Mouse (Mus musculus) heart, postnatal 0 days (tissue): ENCODE results near the gene Fam118a. TPM values are rescaled to one million over a fixed set of nuclear protein-coding genes. Genes with fewer than 3 reads are reported as not detected.
"Not testable (repeated sequence)": the region's sequence is repeated elsewhere in the genome, so short reads cannot be mapped to it uniquely, and the experiment has no call there.

Experiments used
- ATAC-seq: fragments of 200-750 bp; cut with Nextera tagmentation; 2 replicates; pipeline ENCODE4 v1.8.0; 2017; ENCODE audit warnings: low read depth, moderate number of reproducible peaks, moderate library complexity; ENCODE audit not compliant: insufficient read depth
- DNase-seq: peaks from one replicate; pipeline ENCODE4 v3.0.0-alpha.2; 2016; ENCODE audit warnings: low spot score
- H3K27ac ChIP-seq: fragments of 300-500 bp; sonication (generic); 2 replicates; pipeline ENCODE4 v1.5.1; 2014; ENCODE audit warnings: low read depth, mild to moderate bottlenecking
- H3K27me3 ChIP-seq: fragments of 300-500 bp; sonication (generic); 2 replicates; pipeline ENCODE4 v1.6.1; 2014; ENCODE audit warnings: low read length, mixed read lengths; ENCODE audit not compliant: control insufficient read depth, insufficient read depth
- H3K36me3 ChIP-seq: fragments of 300-500 bp; sonication (generic); replicated peaks from 2 replicates; pipeline ENCODE4 v1.6.1; 2014; ENCODE audit warnings: low read length, mixed read lengths; ENCODE audit not compliant: control insufficient read depth, insufficient read depth
- H3K4me1 ChIP-seq: fragments of 300-500 bp; sonication (generic); 2 replicates; pipeline ENCODE4 v1.6.1; 2014; ENCODE audit warnings: antibody characterized with exemption; ENCODE audit not compliant: control insufficient read depth, insufficient read depth
- H3K4me2 ChIP-seq: fragments of 300-500 bp; sonication (generic); 2 replicates; pipeline ENCODE4 v1.6.1; 2014; ENCODE audit warnings: low read depth, mild to moderate bottlenecking, low read length, moderate library complexity
- H3K4me3 ChIP-seq: fragments of 300-500 bp; sonication (generic); 2 replicates; pipeline ENCODE4 v1.5.1; 2014; ENCODE audit warnings: low read depth, low read length
- H3K9ac ChIP-seq: fragments of 300-500 bp; sonication (generic); replicated peaks from 2 replicates; pipeline ENCODE4 v1.6.1; 2014; ENCODE audit warnings: low read depth, low read length, mixed read lengths
- H3K9me3 ChIP-seq: fragments of 300-500 bp; sonication (generic); replicated peaks from 2 replicates; pipeline ENCODE4 v1.6.1; 2016; ENCODE audit warnings: low read length; ENCODE audit not compliant: control insufficient read depth
- CTCF ChIP-seq: IDR thresholded peaks from 2 replicates; pipeline ENCODE4 v1.5.1; 2016; ENCODE audit warnings: antibody characterized with exemption, control low read depth, low read depth
- EP300 ChIP-seq: IDR thresholded peaks from 2 replicates; pipeline ENCODE4 v1.6.1; 2016; ENCODE audit warnings: antibody characterized with exemption, low read depth
- WGBS: fragments of 180-500 bp; shearing (Covaris S2); extraction: QIAGEN DNeasy Blood & Tissue Kit; methylation state at CpG from one replicate; pipeline ENCODE4 v1.1.7; 2014; 5-methylcytosine and 5-hydroxymethylcytosine counted together
- polyA plus RNA-seq: library from polyadenylated mRNA; unstranded; fragments of >200 nt; fragmentation: Nextera tagmentation; extraction: Ambion mirVana; gene quantifications from 2 replicates; pipeline ENCODE4 v1.2.1, GENCODE M21; 2015
- total RNA-seq: library from RNA; depleted of rRNA; stranded (reverse); fragments of >200 nt; gene quantifications from 2 replicates; pipeline ENCODE4 v1.2.3, GENCODE M21; 2014; ENCODE audit warnings: low replicate concordance; rRNA removed

The Fam118a gene
- total RNA-seq (9.9 and 11.1 TPM in 2 replicates), polyA plus RNA-seq (10.5 and 11.5 TPM in 2 replicates)

DNA sequence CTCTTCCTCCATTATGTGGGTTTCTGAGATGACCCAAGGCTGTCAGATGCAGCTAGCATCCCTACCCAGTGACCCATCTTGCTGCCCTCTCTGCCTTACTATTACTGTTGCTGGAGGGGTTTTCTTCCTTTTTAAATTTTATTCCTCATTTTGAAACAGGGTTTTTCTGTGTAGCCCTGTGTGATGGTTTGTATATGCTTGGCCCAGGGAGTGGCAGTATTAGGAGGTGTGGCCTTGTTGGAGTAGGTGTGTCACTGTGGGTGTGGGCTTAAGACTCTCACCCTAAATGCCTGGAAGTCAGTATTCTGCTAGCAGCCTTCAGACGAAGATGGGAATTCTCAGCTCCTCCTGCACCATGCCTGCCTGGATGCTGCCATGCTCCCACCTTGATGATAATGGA lies at the start of gene Fam118a:
Fam118a (plus strand) TSS at position 301 of the 400 bp plus-strand sequence.
- not testable (repeated sequence) for DNase-seq, H3K4me2 ChIP-seq, ATAC-seq, H3K4me1 ChIP-seq, H3K9me3 ChIP-seq, H3K27ac ChIP-seq, H3K4me3 ChIP-seq, H3K36me3 ChIP-seq, H3K27me3 ChIP-seq, H3K9ac ChIP-seq
- WGBS = 54% methylated on average over 1 of the region's 1 CpGs

DNA sequence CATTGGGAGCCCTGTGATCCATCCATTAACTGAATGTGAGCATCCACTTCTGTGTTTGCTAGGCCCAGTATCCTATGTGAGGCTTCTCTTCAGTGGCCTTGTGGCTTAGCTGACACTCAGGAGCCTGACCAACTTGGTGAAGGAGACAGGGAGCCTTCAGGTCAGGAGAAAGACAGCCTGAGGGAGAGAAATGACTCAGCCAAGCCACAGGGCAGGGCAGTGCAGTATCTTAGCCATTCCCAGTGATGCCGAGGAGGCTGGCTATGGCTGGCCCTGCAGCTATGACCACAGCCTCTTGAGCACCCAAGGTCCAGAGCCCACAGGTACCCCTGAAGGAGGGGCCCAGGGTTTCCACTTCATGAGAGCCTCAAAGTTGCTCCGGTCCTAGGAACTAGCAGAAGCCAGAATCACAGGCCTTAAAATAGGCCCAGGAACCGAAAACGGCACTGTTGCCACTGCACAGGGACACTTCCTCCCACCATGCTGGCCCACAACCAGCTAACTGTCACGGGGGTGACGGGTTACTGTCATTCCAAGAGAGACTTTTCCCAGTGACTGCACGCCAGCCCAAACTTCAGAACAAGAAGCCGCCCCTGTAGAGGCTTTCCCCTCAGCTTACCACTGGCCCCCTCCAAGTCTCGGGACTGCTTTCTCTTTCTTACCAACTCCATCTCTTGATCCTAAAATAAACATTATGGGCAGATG lies 47.0 kb upstream of the Fam118a start:
- Histone ChIP-seq H3K4me1 (peaks cover under 1% of the 10 kb centered on the region; the same call in 1 of the 2 replicates), H3K36me3 (no peaks in the 10 kb centered on the region), H3K9me3 (no peaks in the 10 kb centered on the region), H3K4me3 (no peak overlapping the region), H3K4me2 (no peak overlapping the region), H3K9ac (no peak overlapping the region), H3K27ac (no peak overlapping the region), H3K27me3 (no peaks in the 10 kb centered on the region)
- ATAC-seq (no peak), DNase-seq (no peak)
- TF ChIP-seq CTCF (no peak), EP300 (no peak)
- 41% methylated on average over 9 of the region's 9 CpGs for WGBS

DNA sequence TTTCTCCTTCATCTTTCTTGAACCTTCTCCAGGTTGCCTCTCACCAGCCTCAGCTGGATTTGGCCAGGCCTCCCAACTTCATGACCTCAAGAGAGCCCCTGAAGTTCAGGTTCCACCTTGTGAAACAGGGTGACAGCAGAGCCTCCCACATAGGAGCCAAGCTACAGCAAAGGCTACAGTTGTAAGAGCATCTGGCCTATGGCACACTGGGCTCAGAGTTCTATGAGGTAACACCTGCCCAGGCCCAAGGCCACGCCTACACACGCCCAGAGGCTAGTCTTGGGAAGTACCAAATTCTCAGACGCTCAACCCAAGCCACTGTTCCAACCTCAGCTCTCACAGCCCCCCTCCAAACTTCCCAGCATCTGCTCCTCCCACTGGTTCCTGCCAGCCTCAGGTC lies 45.9 kb upstream of the Fam118a start:
- H3K9ac ChIP-seq = no peak overlapping the region
- DNase-seq (no peak), ATAC-seq (no peak)
- no peaks in the 10 kb centered on the region for H3K27me3 ChIP-seq
- peaks cover 7% of the 10 kb centered on the region; the same call in 1 of the 2 replicates for H3K4me1 ChIP-seq
- H3K4me2 ChIP-seq = no peak overlapping the region
- no peak for TF ChIP-seq EP300
- TF ChIP-seq CTCF = no peak
- H3K27ac ChIP-seq = no peak overlapping the region
- H3K4me3 ChIP-seq = no peak overlapping the region
- H3K36me3 ChIP-seq = no peaks in the 10 kb centered on the region
- WGBS = 89% methylated on average over 3 of the region's 3 CpGs
- H3K9me3 ChIP-seq = no peaks in the 10 kb centered on the region

DNA sequence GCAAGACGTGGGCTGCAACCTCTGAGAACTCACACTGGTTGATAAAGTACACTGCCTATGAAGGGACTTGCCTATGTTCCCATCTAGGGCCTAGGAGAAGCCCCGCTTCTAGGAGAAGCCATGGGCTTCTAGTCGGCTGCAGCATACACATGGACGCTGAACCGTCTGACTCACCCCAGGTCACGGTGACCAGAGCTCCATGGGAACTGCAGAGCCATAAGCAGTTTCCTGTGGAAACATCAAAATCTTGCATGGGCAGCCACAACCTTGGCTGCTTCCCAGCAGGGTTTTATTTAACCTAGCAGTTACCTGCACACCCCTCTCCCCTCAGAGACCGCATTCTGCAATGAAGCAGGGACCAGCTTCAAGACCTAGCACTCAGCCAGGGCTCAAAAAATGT lies 45.0 kb upstream of the Fam118a start:
- 63% methylated on average over 7 of the region's 7 CpGs for WGBS
- Histone ChIP-seq H3K4me1 (peaks cover 12% of the 10 kb centered on the region; the same call in 1 of the 2 replicates), H3K4me3 (no peak overlapping the region), H3K9me3 (no peaks in the 10 kb centered on the region), H3K36me3 (no peaks in the 10 kb centered on the region), H3K9ac (no peak overlapping the region), H3K4me2 (no peak overlapping the region), H3K27me3 (no peaks in the 10 kb centered on the region), H3K27ac (no peak overlapping the region)
- DNase-seq = no peak
- no peak for ATAC-seq
- TF ChIP-seq EP300 = no peak
- TF ChIP-seq CTCF = no peak

DNA sequence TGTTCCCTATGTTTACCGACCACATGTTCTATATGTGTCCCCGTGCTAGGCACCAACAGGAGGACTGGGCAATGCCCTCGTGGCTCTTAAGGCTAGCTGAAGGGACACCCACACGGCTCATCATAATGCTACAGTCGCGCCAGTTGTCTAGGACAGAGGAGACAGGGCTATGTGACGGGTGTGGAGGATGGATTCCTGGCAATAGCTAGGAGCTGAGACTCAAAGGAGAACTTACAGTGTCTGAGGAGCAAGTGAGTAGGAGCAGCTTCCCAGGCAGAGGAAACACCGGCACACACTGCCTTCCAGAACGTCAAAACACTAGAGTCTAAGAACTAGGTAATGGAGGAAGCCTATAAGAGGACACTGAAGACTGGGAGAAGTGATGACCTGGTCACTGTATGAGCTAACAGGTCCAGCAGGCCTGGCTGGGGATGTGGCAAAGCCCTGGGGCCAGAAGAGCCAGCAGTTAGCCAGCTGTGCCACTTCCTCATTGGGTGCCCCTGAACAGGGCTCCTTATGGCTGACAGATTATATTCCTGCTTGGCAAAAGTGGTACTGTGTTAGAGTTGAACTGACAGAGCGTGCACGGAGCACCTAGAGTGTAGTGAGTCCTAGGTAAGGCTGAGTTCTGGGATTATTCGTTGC lies 43.1 kb upstream of the Fam118a start:
- no peak for DNase-seq

More for the DNA sequence above, 43.1 kb upstream of the Fam118a start:
- Histone ChIP-seq H3K27me3 (no peaks in the 10 kb centered on the region), H3K4me2 (no peak overlapping the region), H3K9me3 (no peaks in the 10 kb centered on the region), H3K36me3 (no peaks in the 10 kb centered on the region), H3K9ac (no peak overlapping the region), H3K27ac (no peak overlapping the region), H3K4me1 (peaks cover 12% of the 10 kb centered on the region; the same call in 1 of the 2 replicates), H3K4me3 (no peak overlapping the region)
- TF ChIP-seq EP300 (no peak), CTCF (no peak)
- no peak for ATAC-seq
- 87% methylated on average over 12 of the region's 12 CpGs for WGBS
